ENCODE assay signal across 8 mouse cellular contexts in genomic region chr11:76495127-76496028, GRCm38 (mm10).
DNase-seq lines count a peak whose midpoint lies in the region; ATAC-seq lines count a peak whose summit lies in the region.

No protein-coding gene starts in this region.

- intact Hi-C loops in left cerebral cortex, postnatal 36 days (cut with DNase I): no loop called here
- intact Hi-C loops in left cerebral cortex, postnatal 25 days (cut with DNase I): no loop called here

- peak; percentile 26 for DNase-seq in embryo, embryonic 10.5 days (ENCODE audit: low spot score)
- no peak for DNase-seq in embryo, embryonic 10 days (ENCODE audit: low spot score)
- DNase-seq in A20 (ENCODE audit: low read depth, low spot score): peak; percentile 71
- DNase-seq in forebrain, embryonic 11.5 days (ENCODE audit: low spot score): no peak
- DNase-seq in limb, embryonic 11.5 days (ENCODE audit: low spot score): peak; percentile 56
- DNase-seq in natural killer cell, adult 2 months (ENCODE audit: low spot score in 2 of 2): peak; percentile 64 to 79
- no peak for DNase-seq in left cerebral cortex, postnatal 36 days (ENCODE audit: low spot score in 2 of 2)
- no peak for DNase-seq in left cerebral cortex, postnatal 25 days (ENCODE audit: low spot score in 2 of 2)

- no peak overlapping the region for H3K27ac ChIP-seq in forebrain, embryonic 11.5 days (ENCODE audit: low read depth, low read length)
- peak overlapping the region; percentile 98 for H3K27ac ChIP-seq in limb, embryonic 11.5 days (replicated peaks; ENCODE audit: low read depth, low read length)

- 19% methylated on average over 19 of the region's 19 CpGs for WGBS in forebrain, embryonic 11.5 days
- 12% methylated on average over 19 of the region's 19 CpGs for WGBS in limb, embryonic 11.5 days

- H3K36me3 ChIP-seq in forebrain, embryonic 11.5 days (ENCODE audit: control insufficient read depth, insufficient read depth, low read length): no peaks in the 10 kb centered on the region
- H3K36me3 ChIP-seq in limb, embryonic 11.5 days (ENCODE audit: control insufficient read depth, insufficient read depth, low read length): no peaks in the 10 kb centered on the region

- peak overlapping the region; percentile 97 for H3K4me2 ChIP-seq in forebrain, embryonic 11.5 days (ENCODE audit: low read depth, low read length, severe bottlenecking)
- peak overlapping the region; percentile 86 for H3K4me2 ChIP-seq in limb, embryonic 11.5 days (ENCODE audit: low read depth, severe bottlenecking)

- peaks cover 23% of the 10 kb centered on the region for H3K4me1 ChIP-seq in forebrain, embryonic 11.5 days (replicated peaks; ENCODE audit: control insufficient read depth, insufficient read depth, low read length)
- peaks cover 49% of the 10 kb centered on the region for H3K4me1 ChIP-seq in limb, embryonic 11.5 days (ENCODE audit: control insufficient read depth, insufficient read depth, low read length)

- 0 out of 2 replicates have a peak, but pooled peaks have one; percentile 49 for ATAC-seq in forebrain, embryonic 11.5 days (replicated peaks; ENCODE audit: low FRiP score)
- peak; percentile 44; the same call in 1 of the 2 replicates for ATAC-seq in limb, embryonic 11.5 days (ENCODE audit: insufficient number of reproducible peaks, low FRiP score, low TSS enrichment, low read depth)

- peak overlapping the region; percentile 59 for H3K4me3 ChIP-seq in forebrain, embryonic 11.5 days (ENCODE audit: low read depth, low read length)
- peak overlapping the region; percentile 56 for H3K4me3 ChIP-seq in limb, embryonic 11.5 days (ENCODE audit: low read depth, low read length)

- no peaks in the 10 kb centered on the region for H3K9me3 ChIP-seq in forebrain, embryonic 11.5 days (ENCODE audit: control insufficient read depth, low read length)
- H3K9me3 ChIP-seq in limb, embryonic 11.5 days (ENCODE audit: control insufficient read depth, low read length): no peaks in the 10 kb centered on the region

- H3K27me3 ChIP-seq in forebrain, embryonic 11.5 days (ENCODE audit: control insufficient read depth, insufficient read depth, low read length): no peaks in the 10 kb centered on the region
- no peaks in the 10 kb centered on the region for H3K27me3 ChIP-seq in limb, embryonic 11.5 days (ENCODE audit: control insufficient read depth, insufficient read depth, low read length)

- peak overlapping the region; percentile 87 for H3K9ac ChIP-seq in forebrain, embryonic 11.5 days (ENCODE audit: low read length)
- H3K9ac ChIP-seq in limb, embryonic 11.5 days (ENCODE audit: low read length): peak overlapping the region; percentile 81

Comparison
In these comparisons a context has a peak if more than half of its experiments do, and no peak if none do; other contexts are left out.
1. DNase-seq: peak in embryo, embryonic 10.5 days (single experiment), A20 (single experiment), limb, embryonic 11.5 days (single experiment) and natural killer cell, adult 2 months (2 of 2); none in embryo, embryonic 10 days (single experiment), forebrain, embryonic 11.5 days (single experiment), left cerebral cortex, postnatal 36 days (0 of 2) and left cerebral cortex, postnatal 25 days (0 of 2).